Mouse (Mus musculus): ENCODE data around the gene Il18bp.
"Not testable (repeated sequence)": the region's sequence is repeated elsewhere in the genome, so short reads cannot be mapped to it uniquely, and the experiment has no call there.

The Il18bp gene

DNA sequence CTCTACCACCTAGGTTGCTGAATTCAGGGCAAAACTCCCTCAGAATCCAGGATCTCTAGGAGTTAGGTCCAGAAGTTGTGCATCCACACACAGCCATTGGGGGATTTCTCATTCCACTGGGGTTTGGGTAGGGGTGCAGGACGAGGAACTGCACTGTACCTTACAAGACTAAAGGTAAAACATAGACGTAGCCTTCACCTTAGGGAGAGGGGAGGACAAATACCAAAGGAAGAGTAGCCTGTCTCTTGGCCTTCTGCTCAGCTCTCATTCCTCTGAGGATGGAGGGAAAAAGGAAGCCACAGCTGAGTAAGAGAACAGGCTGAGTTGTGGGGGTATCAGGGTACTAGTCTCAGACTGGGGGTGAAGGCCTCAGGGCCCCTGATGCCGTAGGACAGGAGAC, at the start of gene Il18bp:
TSS of gene Il18bp (minus strand) at position 101 of the 400 bp plus-strand sequence.
- DNase-seq: no peak

GRCm38 (mm10) chr7:102066363-102066762, 47.9 kb upstream of the Il18bp start:
- no peak for DNase-seq

DNA sequence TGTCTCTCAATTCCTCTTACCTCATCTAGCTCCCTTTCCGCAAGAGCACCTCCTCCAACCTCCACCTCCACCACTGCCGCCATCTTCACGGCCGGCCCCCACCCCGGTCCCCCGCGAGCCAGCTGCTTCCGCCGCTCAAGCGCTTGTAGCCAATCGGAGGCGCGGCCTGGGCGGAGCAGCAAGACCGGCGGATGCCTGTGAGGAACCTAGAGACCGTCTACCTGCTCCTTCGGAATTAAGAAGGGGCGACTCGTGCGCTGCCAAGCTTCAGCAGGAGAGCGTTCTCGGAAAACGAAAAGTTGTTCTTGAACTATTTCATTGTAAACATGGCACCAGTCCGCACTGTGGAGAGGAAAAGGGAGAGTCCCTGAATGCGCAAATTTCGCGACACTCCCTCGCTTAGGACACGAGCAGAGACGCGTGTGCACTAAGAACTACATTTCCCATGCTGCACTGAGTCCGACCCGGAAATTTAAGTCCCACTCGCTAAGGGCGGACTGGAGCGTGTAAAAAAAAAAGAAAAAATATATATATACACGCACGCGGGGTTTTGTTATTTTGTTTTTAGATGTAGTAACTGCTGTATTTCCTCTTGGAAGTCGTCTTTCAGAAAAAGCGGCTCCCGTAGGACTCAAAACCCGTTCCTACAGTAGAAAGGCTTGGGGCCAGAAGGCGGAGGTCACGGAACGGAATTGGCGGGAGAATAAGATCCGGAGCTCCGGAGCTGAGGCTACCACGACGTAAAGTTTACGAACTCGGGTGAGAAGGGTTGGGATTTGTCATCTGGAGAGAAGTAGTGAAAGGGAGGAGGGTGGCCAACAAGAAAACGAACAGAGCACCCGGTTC, 46.8 kb upstream of the Il18bp start, which contains the start of the genes Rnf121, Xndc1 and Xntrpc:
TSS of gene Rnf121 (minus strand) at position 424 of the 846 bp plus-strand sequence.
TSS of gene Xndc1 (plus strand) at position 466 of the 846 bp plus-strand sequence.
TSS of gene Xntrpc (plus strand) at position 668 of the 846 bp plus-strand sequence.
- DNase-seq: peak; percentile 94 to 96

DNA sequence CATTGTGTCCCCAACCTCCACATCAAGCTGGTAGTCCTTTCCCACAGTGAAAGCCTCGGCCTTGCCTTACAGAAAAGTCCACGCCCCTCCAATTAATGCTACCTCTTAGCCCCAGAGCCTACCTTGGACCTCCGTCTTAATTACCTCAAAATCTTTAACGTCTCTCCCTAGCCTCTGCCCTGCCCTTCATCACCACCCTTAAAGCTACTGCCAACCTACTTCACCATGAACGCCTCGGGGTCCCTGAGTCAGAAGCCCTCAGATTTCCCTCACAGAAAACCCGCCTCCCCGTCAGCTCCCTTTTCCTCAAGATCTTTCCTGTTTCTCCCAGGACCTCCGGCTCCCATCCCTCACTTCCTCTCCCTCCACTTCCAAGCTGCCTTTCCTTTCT, 46.2 kb upstream of the Il18bp start:
- DNase-seq: no peak

DNA sequence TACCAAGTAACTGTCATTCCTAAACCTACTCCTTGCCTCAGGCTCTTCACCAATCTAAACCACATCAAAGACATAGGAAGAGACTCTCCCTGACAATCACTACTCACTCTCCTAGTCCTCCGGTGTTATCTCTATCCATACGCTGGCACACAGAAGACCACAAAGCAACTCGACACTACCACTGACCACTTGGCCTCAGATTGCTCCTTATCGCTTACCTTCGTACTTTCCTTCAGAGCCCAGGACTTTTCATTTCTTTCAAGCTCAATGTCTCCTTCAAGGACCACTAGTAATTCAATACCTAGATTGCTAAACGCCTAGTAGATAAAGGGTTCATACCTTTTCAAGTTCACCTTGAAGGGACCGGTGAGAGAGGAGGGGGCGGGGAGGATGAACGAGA, 45.4 kb upstream of the Il18bp start:
- DNase-seq: no peak

GRCm38 (mm10) chr7:102062203-102062602, 43.7 kb upstream of the Il18bp start:
- no peak for DNase-seq

DNA sequence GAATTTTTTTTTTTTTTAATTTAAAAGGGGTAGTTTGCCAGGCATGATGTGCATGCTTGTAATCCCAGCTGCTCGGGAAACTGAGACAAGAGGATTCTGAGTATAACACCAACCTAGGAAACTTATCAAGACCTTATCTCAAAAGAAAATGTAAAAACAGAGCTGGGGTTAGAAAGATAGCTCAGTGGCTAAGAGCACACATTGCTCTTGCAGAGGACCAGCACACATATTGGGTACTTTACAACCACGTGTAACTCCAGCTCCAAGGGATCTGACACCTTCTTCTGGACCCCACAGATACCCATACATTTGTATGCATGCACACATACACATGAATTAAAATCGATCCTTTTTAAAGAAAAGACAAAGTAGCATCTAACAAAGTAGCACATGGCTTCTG, 42.9 kb upstream of the Il18bp start:
- no peak for DNase-seq

GRCm38 (mm10) chr7:102048524-102048923, 30.0 kb upstream of the Il18bp start:
- peak in 1 of 2 experiments; percentile 11 for DNase-seq

- peak; percentile 20 to 66 for DNase-seq
These were observed 23.8 kb upstream of the Il18bp start for GRCm38 (mm10) chr7:102042314-102042713.

GRCm38 (mm10) chr7:102037318-102037717, 18.8 kb upstream of the Il18bp start:
- no peak for DNase-seq

DNA sequence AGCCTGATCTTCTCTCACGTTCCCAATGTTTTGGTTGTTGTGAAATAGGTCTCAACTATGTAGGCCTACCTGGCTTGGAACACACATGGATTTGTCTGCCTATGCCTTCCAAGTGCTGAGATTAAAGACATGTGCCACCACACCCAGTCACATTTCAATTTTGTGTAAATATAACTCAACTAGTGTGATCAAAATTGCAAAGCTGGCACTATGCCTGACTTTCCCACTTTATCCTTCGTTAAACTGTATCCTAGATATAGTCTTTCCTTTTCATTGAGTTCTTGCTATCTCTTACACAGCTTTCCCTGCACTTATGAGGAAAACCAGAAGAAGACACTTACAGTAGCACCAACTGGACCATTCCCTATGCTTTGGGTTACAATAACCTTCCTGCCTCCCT, 17.0 kb upstream of the Il18bp start:
- DNase-seq: no peak

GRCm38 (mm10) chr7:102034904-102035303, 16.4 kb upstream of the Il18bp start:
- DNase-seq: peak in 1 of 2 experiments; percentile 49

DNA sequence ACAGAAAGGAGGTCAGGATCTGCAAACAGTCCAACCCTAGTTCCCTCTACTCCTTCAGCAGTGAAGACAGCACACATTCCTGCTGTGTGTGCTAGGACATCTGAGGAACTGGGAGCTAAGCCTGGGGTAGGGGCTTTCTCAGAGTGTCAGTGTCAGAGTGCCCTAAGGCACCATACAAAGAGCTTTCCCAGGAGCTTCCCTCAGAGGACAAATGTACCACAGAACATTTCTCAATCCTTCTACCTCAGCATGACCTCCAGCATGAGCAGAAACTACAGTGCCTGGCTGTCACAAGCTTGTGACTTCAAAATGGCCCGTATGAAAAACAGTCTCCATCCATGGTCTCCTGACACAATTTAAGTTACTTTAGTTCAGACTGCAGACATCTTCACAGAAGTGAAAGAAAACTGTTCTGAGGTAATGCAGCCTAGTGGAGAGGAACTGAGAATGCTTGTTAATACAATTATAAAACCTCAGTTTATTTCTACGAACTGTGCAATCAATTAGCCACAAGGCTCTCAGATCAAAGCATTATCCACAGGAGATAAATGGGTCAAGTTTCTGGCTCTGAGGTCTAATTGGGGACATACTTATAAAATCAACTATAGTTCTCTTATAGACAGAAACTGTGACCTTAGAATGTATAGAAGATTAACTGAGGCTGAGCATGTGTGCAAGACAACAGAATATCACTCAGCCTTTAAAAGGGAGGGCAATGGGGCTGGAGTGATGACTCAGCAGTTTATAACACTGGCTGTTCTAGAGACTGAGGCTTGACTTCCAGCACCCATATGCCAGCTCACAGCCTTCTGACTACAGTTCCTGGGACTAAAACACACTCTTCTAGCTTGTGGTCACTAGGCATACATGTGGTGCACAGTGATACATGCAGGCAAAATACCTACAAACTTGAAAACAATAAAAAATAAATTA, 7.0 kb upstream of the Il18bp start:
- no peak for DNase-seq

GRCm38 (mm10) chr7:102023821-102024220, 5.3 kb upstream of the Il18bp start:
- no peak for DNase-seq

DNA sequence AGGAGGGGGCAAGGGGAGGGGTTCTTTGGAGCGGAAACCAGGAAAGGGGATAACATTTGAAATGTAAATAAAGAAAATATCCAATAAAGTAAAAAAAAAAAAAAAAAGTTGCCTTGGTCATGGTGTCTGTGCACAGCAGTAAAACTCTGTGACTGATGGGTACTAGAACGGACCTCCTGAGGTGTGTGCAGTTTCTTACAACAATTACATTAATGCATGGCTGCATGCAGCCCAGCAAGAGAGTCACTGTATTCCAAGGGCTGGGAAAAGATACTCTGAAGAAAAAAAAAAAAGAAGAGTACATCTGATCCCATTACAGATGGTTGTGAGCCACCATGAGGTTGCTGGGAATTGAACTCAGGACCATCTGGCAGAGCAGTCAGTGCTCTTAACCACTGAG, 2.4 kb upstream of the Il18bp start:
- not testable (repeated sequence) for DNase-seq

DNA sequence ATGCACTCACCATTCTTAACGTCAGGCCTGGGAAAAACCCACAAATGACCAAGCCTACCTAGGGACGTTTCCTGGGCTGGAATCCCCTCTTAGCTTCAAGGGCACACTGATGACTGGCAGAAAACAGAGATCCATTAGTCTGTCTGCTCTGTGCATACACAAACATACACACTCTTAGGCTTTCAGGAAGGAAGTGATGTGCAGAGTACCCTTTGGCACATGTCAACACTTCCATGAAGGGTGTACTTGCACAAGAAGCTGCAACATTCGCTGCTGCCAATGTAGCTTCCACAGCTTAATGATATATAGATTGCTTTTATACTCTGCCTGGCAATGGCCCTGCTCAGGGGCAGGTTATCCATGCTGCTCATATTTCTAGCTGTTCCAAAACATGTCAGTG, 872 bp upstream of the Il18bp start:
- DNase-seq: no peak

DNA sequence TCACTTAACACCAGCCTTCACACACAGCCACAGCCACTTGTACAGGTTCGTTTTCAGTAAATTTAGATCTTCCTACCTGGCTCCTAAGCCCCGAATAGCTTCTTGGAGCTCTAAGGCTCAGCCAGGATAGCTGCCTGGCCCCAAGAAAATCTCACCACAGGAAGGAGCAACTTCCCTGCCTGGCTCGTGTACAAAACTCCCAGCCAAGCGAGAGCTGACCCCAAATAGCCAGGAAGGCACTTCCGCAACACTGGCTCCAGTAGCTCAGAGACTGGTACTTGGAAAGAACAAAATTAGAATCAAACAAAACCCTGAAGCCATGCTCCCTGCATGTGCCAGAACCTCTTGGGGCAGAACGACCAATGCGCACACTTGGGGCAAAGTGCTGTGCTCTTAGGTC, 456 bp downstream of the Il18bp start:
- peak; percentile 51 to 61 for DNase-seq

GRCm38 (mm10) chr7:102017452-102017851, 1.0 kb downstream of the Il18bp start:
- peak; percentile 38 to 53 for DNase-seq

DNA sequence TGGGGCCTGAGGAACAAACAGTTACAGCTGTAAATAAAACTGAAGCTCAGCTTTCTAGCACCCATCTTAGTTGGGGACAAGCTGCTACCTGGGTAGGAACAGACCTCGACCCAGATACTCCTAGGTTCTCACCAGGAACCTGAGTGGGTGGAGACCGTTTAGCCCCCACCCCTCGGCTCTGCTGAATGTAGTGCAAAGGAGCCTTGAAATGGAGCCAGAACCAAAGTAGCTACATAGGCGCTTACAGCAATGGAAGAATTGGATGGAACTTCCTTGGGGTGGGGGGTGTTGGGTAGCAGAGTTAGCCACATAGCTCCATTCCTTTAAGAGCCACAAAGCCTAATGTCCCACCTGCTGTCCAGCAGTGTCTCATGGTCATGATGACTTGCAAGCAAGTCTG, 1.6 kb downstream of the Il18bp start:
- no peak for DNase-seq

- DNase-seq: no peak
These were observed 3.5 kb downstream of the Il18bp start for GRCm38 (mm10) chr7:102014995-102015394.

- no peak for DNase-seq
These were observed 5.1 kb downstream of the Il18bp start for GRCm38 (mm10) chr7:102013416-102013815.

- DNase-seq: no peak
These were observed 6.6 kb downstream of the Il18bp start for GRCm38 (mm10) chr7:102011855-102012254.

GRCm38 (mm10) chr7:102006520-102006919, 12.0 kb downstream of the Il18bp start:
- DNase-seq: no peak

All from kidney, postnatal 36 days (tissue).